Mouse (Mus musculus) layer of hippocampus, postnatal 36 days (tissue): ENCODE measurements at regions not wholly inside any gene's neighbourhood (a gene's known extent, or its start where the extent isn't known, plus 50 kb on each side); places are given as distances from the start of the nearest gene placed in this dataset.

Experiments
- DNase-seq, 2 experiments: peaks; one replicate each; pipeline ENCODE4 v3.0.0; 2022

GRCm38 (mm10) chr6:20982931-20983330, 232.4 kb upstream of the Kcnd2 start:
- peak in 1 of 2 experiments; percentile 4 for DNase-seq

- DNase-seq, result no peak
Measured at GRCm38 (mm10) chr6:21005077-21005476, 210.2 kb upstream of the Kcnd2 start.

- no peak for DNase-seq
Measured at GRCm38 (mm10) chr6:21047924-21048323, 167.4 kb upstream of the Kcnd2 start.

GRCm38 (mm10) chr6:21093015-21093414, 122.3 kb upstream of the Kcnd2 start:
- no peak for DNase-seq

GRCm38 (mm10) chr6:21111238-21111992, 103.9 kb upstream of the Kcnd2 start:
- DNase-seq, result no peak

GRCm38 (mm10) chr6:21122119-21122518, 93.2 kb upstream of the Kcnd2 start:
- no peak for DNase-seq

- no peak for DNase-seq
Measured at GRCm38 (mm10) chr6:21122852-21123251, 92.5 kb upstream of the Kcnd2 start.
